Mouse (Mus musculus): ENCODE data around the gene Tomm70a. TPM values are rescaled to one million over a fixed set of nuclear protein-coding genes. Genes with fewer than 3 reads are reported as not detected.

The Tomm70a gene
- polyA plus RNA-seq, 1 experiment from 2014 or later, result 55.9 TPM

GRCm38 (mm10) chr16:57121816-57122415 is 413 bp downstream of the Tomm70a start:
- Histone ChIP-seq H3K27ac (replicated peaks) (peak overlapping the region; percentile 95), H3K4me2 (replicated peaks) (peak overlapping the region; percentile 70), H3K4me3 (peak overlapping the region; percentile 94), H3K9ac (replicated peaks) (peak overlapping the region; percentile 89), H3K4me1 (peaks cover 22% of the 10 kb centered on the region), H3K36me3 (no peaks in the 10 kb centered on the region), H3K9me3 (no peaks in the 10 kb centered on the region), H3K27me3 (no peaks in the 10 kb centered on the region)
- under 1% methylated on average over 59 of the region's 59 CpGs for WGBS
- ATAC-seq (replicated peaks), result no peak

- 67% methylated on average over 6 of the region's 6 CpGs for WGBS
- no peaks in the 10 kb centered on the region for H3K36me3 ChIP-seq
- peak overlapping the region; percentile 89; the same call in 1 of the 2 replicates for H3K9ac ChIP-seq (replicated peaks)
- H3K27me3 ChIP-seq, result no peaks in the 10 kb centered on the region
- peak overlapping the region; percentile 94 for H3K4me3 ChIP-seq
- peak overlapping the region; percentile 70 for H3K4me2 ChIP-seq (replicated peaks)
- no peaks in the 10 kb centered on the region for H3K9me3 ChIP-seq
- ATAC-seq (replicated peaks), result no peak
- peaks cover 22% of the 10 kb centered on the region for H3K4me1 ChIP-seq
- H3K27ac ChIP-seq (replicated peaks), result no peak overlapping the region
Observed at GRCm38 (mm10) chr16:57122682-57123445, 1.4 kb downstream of the Tomm70a start.

GRCm38 (mm10) chr16:57126268-57126667 is 4.8 kb downstream of the Tomm70a start:
- no peaks in the 10 kb centered on the region for H3K9me3 ChIP-seq
- H3K4me2 ChIP-seq (replicated peaks), result no peak overlapping the region
- ATAC-seq (replicated peaks), result no peak
- WGBS, result 70% methylated on average over 4 of the region's 4 CpGs
- H3K4me3 ChIP-seq, result no peak overlapping the region
- no peak overlapping the region for H3K27ac ChIP-seq (replicated peaks)
- H3K9ac ChIP-seq (replicated peaks), result no peak overlapping the region
- no peaks in the 10 kb centered on the region for H3K27me3 ChIP-seq
- H3K4me1 ChIP-seq, result peaks cover 22% of the 10 kb centered on the region
- no peaks in the 10 kb centered on the region for H3K36me3 ChIP-seq

GRCm38 (mm10) chr16:57127825-57128224 is 6.3 kb downstream of the Tomm70a start:
- Histone ChIP-seq H3K4me2 (replicated peaks) (no peak overlapping the region), H3K9ac (replicated peaks) (no peak overlapping the region), H3K27me3 (no peaks in the 10 kb centered on the region), H3K4me3 (no peak overlapping the region), H3K4me1 (peaks cover 17% of the 10 kb centered on the region), H3K9me3 (no peaks in the 10 kb centered on the region), H3K36me3 (no peaks in the 10 kb centered on the region), H3K27ac (replicated peaks) (no peak overlapping the region)
- 91% methylated on average over 2 of the region's 2 CpGs for WGBS
- ATAC-seq (replicated peaks), result no peak

- Histone ChIP-seq H3K36me3 (peaks cover 5% of the 10 kb centered on the region; the same call in 1 of the 2 replicates), H3K27ac (replicated peaks) (no peak overlapping the region), H3K4me2 (replicated peaks) (no peak overlapping the region), H3K9me3 (no peaks in the 10 kb centered on the region), H3K9ac (replicated peaks) (no peak overlapping the region), H3K27me3 (no peaks in the 10 kb centered on the region), H3K4me3 (no peak overlapping the region), H3K4me1 (0 out of 2 replicates have a peak, but pooled peaks cover 3% of the 10 kb centered on the region)
- ATAC-seq (replicated peaks), result no peak
- WGBS, result 88% methylated on average over 3 of the region's 3 CpGs
Observed at GRCm38 (mm10) chr16:57130752-57131400, 9.4 kb downstream of the Tomm70a start.

- Histone ChIP-seq H3K4me2 (replicated peaks) (no peak overlapping the region), H3K27ac (replicated peaks) (no peak overlapping the region), H3K9ac (replicated peaks) (no peak overlapping the region), H3K4me3 (no peak overlapping the region), H3K4me1 (0 out of 2 replicates have a peak, but pooled peaks cover 3% of the 10 kb centered on the region), H3K9me3 (no peaks in the 10 kb centered on the region), H3K27me3 (no peaks in the 10 kb centered on the region), H3K36me3 (peaks cover 12% of the 10 kb centered on the region; the same call in 1 of the 2 replicates)
- 51% methylated on average over 4 of the region's 4 CpGs for WGBS
- no peak for ATAC-seq (replicated peaks)
Observed at GRCm38 (mm10) chr16:57131544-57131943, 10.0 kb downstream of the Tomm70a start.

- H3K27me3 ChIP-seq, result no peaks in the 10 kb centered on the region
- 0 out of 2 replicates have a peak, but pooled peaks cover 3% of the 10 kb centered on the region for H3K4me1 ChIP-seq
- no peak overlapping the region for H3K9ac ChIP-seq (replicated peaks)
- no peak overlapping the region for H3K27ac ChIP-seq (replicated peaks)
- H3K36me3 ChIP-seq, result peaks cover 19% of the 10 kb centered on the region; the same call in 1 of the 2 replicates
- no peaks in the 10 kb centered on the region for H3K9me3 ChIP-seq
- no peak for ATAC-seq (replicated peaks)
- no peak overlapping the region for H3K4me3 ChIP-seq
- no peak overlapping the region for H3K4me2 ChIP-seq (replicated peaks)
- WGBS, result 80% methylated on average over 1 of the region's 1 CpGs
Observed at GRCm38 (mm10) chr16:57132326-57132725, 10.8 kb downstream of the Tomm70a start.

GRCm38 (mm10) chr16:57133611-57134010 is 12.1 kb downstream of the Tomm70a start:
- no peak overlapping the region for H3K27ac ChIP-seq (replicated peaks)
- H3K4me3 ChIP-seq, result no peak overlapping the region
- no peaks in the 10 kb centered on the region for H3K27me3 ChIP-seq
- 94% methylated on average over 6 of the region's 6 CpGs for WGBS
- 0 out of 2 replicates have a peak, but pooled peaks cover 3% of the 10 kb centered on the region for H3K4me1 ChIP-seq
- H3K9me3 ChIP-seq, result no peaks in the 10 kb centered on the region
- peaks cover 26% of the 10 kb centered on the region; the same call in 1 of the 2 replicates for H3K36me3 ChIP-seq
- no peak overlapping the region for H3K9ac ChIP-seq (replicated peaks)
- ATAC-seq (replicated peaks), result no peak
- no peak overlapping the region for H3K4me2 ChIP-seq (replicated peaks)

- Histone ChIP-seq H3K9ac (replicated peaks) (no peak overlapping the region), H3K27me3 (no peaks in the 10 kb centered on the region), H3K9me3 (no peaks in the 10 kb centered on the region), H3K36me3 (peaks cover 57% of the 10 kb centered on the region), H3K4me1 (no peaks in the 10 kb centered on the region), H3K4me2 (replicated peaks) (no peak overlapping the region), H3K4me3 (no peak overlapping the region), H3K27ac (replicated peaks) (no peak overlapping the region)
- ATAC-seq (replicated peaks), result no peak
- WGBS, result 95% methylated on average over 5 of the region's 5 CpGs
Observed at GRCm38 (mm10) chr16:57144741-57145140, 23.2 kb downstream of the Tomm70a start.

- ATAC-seq (replicated peaks), result no peak
- Histone ChIP-seq H3K4me1 (no peaks in the 10 kb centered on the region), H3K27ac (replicated peaks) (no peak overlapping the region), H3K27me3 (no peaks in the 10 kb centered on the region), H3K9ac (replicated peaks) (no peak overlapping the region), H3K4me2 (replicated peaks) (no peak overlapping the region), H3K36me3 (peaks cover 69% of the 10 kb centered on the region), H3K4me3 (no peak overlapping the region), H3K9me3 (no peaks in the 10 kb centered on the region)
- WGBS, result 94% methylated on average over 4 of the region's 4 CpGs
Observed at GRCm38 (mm10) chr16:57151437-57151836, 29.9 kb downstream of the Tomm70a start.

GRCm38 (mm10) chr16:57155899-57156298 is 34.4 kb downstream of the Tomm70a start:
- Histone ChIP-seq H3K4me1 (no peaks in the 10 kb centered on the region), H3K9ac (replicated peaks) (no peak overlapping the region), H3K4me3 (no peak overlapping the region), H3K36me3 (peaks cover 62% of the 10 kb centered on the region), H3K27me3 (no peaks in the 10 kb centered on the region), H3K27ac (replicated peaks) (no peak overlapping the region), H3K4me2 (replicated peaks) (no peak overlapping the region), H3K9me3 (no peaks in the 10 kb centered on the region)
- no peak for ATAC-seq (replicated peaks)

GRCm38 (mm10) chr16:57157076-57157475 is 35.6 kb downstream of the Tomm70a start:
- no peaks in the 10 kb centered on the region for H3K4me1 ChIP-seq
- WGBS, result 88% methylated on average over 4 of the region's 4 CpGs
- H3K4me2 ChIP-seq (replicated peaks), result no peak overlapping the region
- no peak overlapping the region for H3K4me3 ChIP-seq
- H3K27ac ChIP-seq (replicated peaks), result no peak overlapping the region
- H3K27me3 ChIP-seq, result no peaks in the 10 kb centered on the region
- H3K36me3 ChIP-seq, result peaks cover 55% of the 10 kb centered on the region
- H3K9me3 ChIP-seq, result no peaks in the 10 kb centered on the region
- ATAC-seq (replicated peaks), result no peak
- H3K9ac ChIP-seq (replicated peaks), result no peak overlapping the region
